Mouse (Mus musculus): Measurements from ENCODE around the gene Rasgrf2.

The Rasgrf2 gene

DNA sequence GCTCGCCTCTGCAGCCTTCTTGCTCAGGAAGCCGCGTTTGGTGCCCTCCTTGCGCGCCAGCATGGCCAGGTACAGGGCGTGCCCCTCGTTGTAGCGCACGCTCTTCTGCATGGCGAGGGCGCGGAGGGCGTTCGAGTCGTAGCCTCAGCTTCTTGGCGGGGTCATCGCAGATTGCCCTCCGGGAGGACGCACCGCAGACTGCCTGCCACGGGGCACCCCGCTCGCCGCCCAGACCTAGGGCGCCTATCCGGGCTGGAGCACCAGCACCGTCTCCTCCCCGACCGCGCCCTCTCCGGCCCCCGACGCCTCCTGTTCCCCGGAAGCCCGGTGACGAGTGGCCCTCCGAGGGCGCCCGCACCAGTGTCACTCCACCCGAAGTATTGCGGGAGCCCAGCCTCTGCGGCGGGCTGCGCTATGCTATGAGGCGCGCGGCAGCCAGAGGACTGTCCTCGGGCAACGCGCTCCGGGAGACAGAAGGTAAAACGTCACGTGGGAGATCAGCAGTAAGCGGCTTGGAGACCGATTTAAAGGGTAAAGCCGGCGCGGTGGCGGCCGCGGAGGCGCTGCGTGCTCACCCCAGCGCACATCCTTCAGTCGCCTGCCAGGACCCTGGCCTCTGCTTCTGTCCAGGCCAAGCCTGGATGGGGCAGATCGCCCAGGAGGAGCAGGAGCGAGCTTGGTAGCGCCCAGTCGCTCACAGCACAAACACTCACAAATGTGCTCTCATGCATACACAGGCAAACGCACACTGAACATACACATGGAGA is at the start of gene Rasgrf2:
Rasgrf2 (minus strand) TSS at position 273 of the 767 bp plus-strand sequence.
- DNase-seq (ENCODE audit: low read depth, low spot score): peak; percentile 63

DNA sequence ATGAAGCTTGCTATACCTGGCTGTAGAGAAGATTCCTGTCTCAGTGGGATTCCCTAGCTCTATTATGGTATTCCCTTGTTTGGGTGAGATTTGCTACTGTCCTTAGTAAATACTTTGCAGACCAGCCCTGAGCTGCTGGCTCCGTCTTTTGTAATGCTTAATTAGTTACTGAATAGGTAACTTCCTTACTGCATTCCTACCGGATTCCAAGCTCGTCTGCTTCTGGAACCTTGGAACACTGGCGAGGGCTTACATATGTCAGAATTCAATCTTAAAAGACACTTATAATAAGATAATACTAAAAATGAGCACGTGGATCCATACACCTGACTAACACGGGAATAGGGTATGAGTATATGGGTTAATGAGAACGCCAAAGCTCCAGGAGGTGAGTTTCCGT is 41.2 kb upstream of the Rasgrf2 start:
- DNase-seq (ENCODE audit: low read depth, low spot score): peak; percentile 75

GRCm38 (mm10) chr13:92150551-92150950 is 19.1 kb upstream of the Rasgrf2 start:
- DNase-seq (ENCODE audit: low read depth, low spot score): peak; percentile 11

- DNase-seq (ENCODE audit: low read depth, low spot score): no peak
These were observed 17.4 kb upstream of the Rasgrf2 start for GRCm38 (mm10) chr13:92148858-92149257.

- DNase-seq (ENCODE audit: low read depth, low spot score): no peak
These were observed 3.3 kb upstream of the Rasgrf2 start for GRCm38 (mm10) chr13:92134792-92135191.

DNA sequence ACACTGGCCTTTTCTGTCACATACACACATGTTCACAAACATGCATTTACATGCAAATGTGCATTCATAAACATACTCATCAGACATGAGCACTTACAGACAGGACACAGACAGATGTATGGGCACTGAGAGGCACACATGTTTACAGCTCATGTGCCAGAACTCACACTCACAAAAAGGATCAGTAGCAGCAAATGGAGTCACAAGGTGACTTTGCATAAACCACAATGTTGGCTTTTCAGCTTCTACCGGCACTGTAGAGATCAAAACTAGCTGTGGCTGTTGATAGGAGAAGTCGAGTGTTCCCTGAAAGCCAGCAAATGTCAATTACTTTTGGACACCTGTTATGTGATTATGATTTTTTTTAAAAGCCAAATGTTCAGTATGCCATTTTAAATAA is 1.1 kb upstream of the Rasgrf2 start:
- no peak for DNase-seq (ENCODE audit: low read depth, low spot score)

DNA sequence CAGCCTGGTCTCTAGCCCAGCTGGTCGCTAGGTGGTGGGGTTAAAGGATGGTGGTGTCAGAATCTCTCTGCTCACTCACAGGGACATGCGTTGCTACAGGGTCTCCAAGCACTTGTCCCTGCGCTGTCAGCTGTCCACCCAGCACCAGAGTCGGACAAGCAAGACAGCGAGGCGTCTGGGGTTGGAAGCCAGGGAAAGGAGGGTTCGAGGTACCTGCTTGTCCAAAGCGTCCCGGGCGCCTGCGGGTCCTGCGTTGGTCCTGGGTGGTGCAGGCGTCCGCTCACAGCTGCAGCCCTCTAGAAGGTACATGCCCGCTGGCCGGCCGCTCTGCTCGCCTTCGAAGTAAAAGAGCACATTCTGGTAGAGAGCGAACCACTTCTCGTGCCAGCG is 467 bp downstream of the Rasgrf2 start:
- DNase-seq (ENCODE audit: low read depth, low spot score): peak; percentile 36

DNA sequence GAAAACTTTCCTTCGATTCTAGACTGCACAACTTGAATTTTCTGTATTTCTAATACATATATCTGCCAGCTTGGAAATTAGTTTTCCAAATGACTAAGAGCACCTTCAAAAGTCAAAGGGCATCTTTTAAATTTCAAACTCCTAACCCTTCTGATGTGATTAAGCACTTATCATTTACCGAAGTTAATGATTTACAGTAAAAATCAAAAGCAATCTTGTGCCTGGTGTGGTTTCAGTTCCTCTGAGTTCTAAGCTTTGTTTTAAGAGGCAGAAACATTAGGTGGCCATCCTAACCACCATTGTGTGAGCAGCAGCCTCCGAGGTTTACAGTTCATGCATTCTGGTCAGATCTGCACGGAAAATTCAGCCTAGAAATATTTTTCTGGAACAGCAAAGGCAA is 1.6 kb downstream of the Rasgrf2 start:
- no peak for DNase-seq (ENCODE audit: low read depth, low spot score)

GRCm38 (mm10) chr13:92125902-92126301 is 5.6 kb downstream of the Rasgrf2 start:
- no peak for DNase-seq (ENCODE audit: low read depth, low spot score)

- DNase-seq (ENCODE audit: low read depth, low spot score): peak; percentile 17
These were observed 11.8 kb downstream of the Rasgrf2 start for GRCm38 (mm10) chr13:92119623-92120022.

GRCm38 (mm10) chr13:92114076-92114475 is 17.4 kb downstream of the Rasgrf2 start:
- DNase-seq (ENCODE audit: low read depth, low spot score): no peak

DNA sequence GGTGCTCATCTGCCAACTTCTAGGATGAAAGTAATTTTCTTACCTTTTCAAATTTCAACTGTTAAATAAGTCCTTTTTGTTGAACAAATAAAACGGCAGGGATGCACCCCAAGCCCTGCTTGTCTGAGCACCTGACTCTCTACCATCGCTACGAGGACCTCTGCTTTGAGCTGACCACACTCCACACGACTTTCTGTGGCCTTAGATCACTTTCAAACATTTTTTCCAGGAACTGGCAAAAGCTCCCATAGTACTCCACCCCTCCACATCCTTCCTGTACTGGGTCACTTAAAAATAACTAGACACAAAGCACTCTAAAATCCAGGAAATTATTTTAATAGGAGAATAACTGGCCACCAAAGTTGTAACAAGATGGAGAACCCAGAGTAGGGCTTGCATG is 23.2 kb downstream of the Rasgrf2 start:
- DNase-seq (ENCODE audit: low read depth, low spot score): no peak

GRCm38 (mm10) chr13:92104259-92104658 is 27.2 kb downstream of the Rasgrf2 start:
- no peak for DNase-seq (ENCODE audit: low read depth, low spot score)

DNA sequence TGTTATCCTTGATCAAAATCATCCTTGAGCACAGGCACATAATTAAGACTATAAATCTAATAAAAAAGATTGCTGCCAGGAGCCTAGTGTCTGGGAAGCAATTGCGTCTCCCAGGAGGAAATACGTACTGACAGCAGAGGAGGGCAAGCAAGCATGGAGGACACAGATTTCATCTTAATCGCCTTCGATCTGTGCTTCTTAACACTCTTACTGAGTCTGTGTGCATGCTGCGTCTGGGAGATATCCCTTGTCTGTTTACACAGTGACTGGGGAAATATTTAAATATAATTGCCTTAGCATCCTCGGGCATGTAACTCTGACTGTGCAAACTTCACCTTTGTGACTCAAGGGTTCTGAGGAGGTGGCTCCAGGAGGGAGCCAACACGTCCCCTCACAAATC is 33.0 kb downstream of the Rasgrf2 start:
- no peak for DNase-seq (ENCODE audit: low read depth, low spot score)

DNA sequence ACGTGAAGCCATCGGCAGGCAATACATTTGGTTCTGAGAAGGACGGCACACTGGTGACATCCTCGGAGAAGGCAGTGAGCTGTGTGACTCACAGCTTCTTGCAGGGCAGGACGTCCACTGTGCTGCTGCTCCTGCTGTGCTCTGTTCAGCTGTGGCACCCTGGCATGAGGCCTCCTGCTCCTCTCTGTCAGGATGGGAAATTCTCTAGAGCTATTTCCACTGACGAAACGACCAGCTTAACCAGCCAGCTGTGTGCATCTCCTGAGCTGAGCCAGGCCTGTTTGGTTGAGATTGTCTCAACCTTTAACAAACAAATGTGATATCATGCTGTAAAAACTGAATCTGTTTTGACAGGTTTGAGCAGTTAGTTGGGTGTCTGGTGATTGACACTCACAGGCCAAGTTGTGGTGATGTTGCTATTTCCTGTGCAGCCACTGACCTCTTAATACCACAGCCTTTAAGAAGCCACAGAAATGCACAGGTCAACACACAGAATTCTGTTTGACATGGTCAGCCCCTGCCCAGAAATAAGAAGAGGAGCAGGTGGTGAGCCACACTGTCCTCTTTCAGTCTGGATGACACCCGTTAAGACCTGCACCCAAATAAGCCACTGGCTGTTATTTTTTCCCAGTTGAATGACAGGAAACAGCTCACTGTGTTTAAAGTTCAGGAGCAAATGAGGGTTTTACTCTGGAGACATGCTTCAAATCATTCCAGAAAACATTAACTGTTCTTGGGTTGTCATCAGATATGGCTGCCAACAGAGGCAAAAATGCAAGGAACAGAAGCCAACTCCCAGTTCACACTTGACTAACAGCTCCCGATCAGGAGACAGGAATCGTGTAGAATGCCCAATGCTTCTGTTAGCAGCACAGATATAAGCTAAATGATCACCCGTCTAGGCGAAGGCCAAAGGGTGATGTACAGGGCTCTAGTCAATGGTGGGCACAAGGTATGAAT is 36.0 kb downstream of the Rasgrf2 start:
- DNase-seq (ENCODE audit: low read depth, low spot score): no peak

GRCm38 (mm10) chr13:92093712-92094290 is 37.7 kb downstream of the Rasgrf2 start:
- DNase-seq (ENCODE audit: low read depth, low spot score): no peak

GRCm38 (mm10) chr13:92073111-92073510 is 58.3 kb downstream of the Rasgrf2 start:
- peak; percentile 59 for DNase-seq (ENCODE audit: low read depth, low spot score)

DNA sequence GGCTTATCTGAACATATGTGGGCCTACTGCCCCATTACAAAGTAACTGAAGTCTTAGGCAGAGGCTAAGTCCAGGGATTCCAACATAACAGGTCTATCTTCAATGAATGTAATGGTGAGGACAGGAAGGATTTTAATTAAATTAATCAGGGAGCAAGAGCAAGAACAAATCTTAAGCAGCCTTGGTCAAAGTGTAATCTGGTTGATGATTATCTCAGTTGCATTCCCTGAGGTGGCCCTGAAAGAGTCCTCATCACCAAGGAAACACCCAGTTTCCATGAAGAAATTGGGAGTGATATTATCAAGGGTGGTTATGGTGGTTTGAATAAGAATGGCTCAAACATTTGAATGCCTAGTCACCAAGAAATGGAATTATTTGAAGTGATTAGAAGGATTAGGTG is 62.8 kb downstream of the Rasgrf2 start:
- DNase-seq (ENCODE audit: low read depth, low spot score): no peak

DNA sequence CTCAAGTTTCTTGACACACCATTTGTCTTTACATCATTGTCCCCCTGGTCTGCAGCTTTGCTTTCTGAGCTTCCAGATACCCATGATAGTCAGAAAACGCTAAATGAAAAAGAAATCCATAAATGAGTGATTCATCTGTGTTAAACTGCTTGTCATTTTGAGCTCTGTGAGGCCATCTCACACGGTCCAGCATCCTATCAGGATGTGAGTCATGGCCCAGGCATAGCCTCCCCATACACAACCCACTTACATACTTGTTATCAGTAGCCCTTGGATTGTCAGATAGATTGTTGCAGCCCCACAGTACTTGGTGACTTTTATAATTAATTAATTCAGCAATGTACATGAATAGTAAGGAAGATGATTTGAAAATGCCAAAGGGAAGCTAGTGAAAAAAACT is 63.6 kb downstream of the Rasgrf2 start:
- no peak for DNase-seq (ENCODE audit: low read depth, low spot score)

DNA sequence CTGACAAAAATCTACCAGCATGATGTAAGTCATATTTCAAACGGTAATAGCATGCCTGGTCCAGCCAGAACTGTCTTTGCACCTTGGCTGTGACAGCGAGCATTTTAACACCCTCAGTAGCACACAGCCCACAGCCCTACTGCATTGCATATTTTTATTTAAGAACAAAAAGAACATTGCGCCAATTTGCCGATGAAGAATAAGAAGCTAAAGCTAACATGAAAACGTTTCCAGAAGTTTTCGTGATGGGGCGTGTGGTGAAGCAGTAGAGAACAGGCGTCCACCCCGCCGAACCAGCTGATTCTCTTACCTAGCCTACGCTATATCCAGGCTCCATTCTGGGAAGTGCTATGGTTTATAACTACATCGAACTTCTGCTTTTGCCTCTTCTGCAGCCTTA is 77.7 kb downstream of the Rasgrf2 start:
- no peak for DNase-seq (ENCODE audit: low read depth, low spot score)

DNA sequence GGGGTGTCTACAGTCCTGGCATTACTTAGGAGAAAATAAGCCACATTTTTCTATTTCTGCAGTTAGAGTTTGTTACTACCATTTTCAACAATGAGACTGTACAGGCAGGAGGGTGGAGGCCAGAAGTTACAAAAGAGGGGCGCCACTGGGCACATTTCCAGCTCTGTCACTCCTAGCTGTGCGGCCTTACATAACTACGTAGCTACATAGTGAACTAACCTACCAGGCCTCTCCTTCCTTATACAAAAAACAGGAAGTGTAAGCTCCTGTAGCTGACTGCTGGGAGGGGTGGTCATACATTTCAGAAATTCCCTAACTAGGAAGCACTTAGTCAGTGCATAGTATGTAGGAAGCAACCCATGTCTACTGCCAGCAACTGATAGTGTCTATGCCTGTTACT is 78.5 kb downstream of the Rasgrf2 start:
- DNase-seq (ENCODE audit: low read depth, low spot score): no peak

GRCm38 (mm10) chr13:92051216-92051615 is 80.2 kb downstream of the Rasgrf2 start:
- DNase-seq (ENCODE audit: low read depth, low spot score): no peak
